Comparison of ENCODE assay signal across 8 mouse cellular contexts in genomic region chr1:56973593-56973950, GRCm38 (mm10). TPM values are rescaled to one million over a fixed set of nuclear protein-coding genes. Genes with fewer than 3 reads are reported as not detected.
DNase-seq lines count a peak whose midpoint lies in the region; ATAC-seq and TF ChIP-seq lines count a peak whose summit lies in the region.

No protein-coding gene starts in this region.

- H3K4me1 ChIP-seq in kidney, postnatal 0 days (replicated peaks; ENCODE audit: insufficient read depth, low read length): peaks cover 12% of the 10 kb centered on the region; the same call in 1 of the 2 replicates
- H3K4me1 ChIP-seq in embryonic facial prominence, embryonic 12.5 days: peaks cover 27% of the 10 kb centered on the region
- H3K4me1 ChIP-seq in intestine, embryonic 16.5 days (ENCODE audit: control insufficient read depth, insufficient read depth, low read length): 0 out of 2 replicates have a peak, but pooled peaks cover 14% of the 10 kb centered on the region

- under 1% methylated on average over 16 of the region's 16 CpGs for WGBS in kidney, postnatal 0 days
- under 1% methylated on average over 16 of the region's 16 CpGs for WGBS in embryonic facial prominence, embryonic 12.5 days
- WGBS in intestine, embryonic 16.5 days: 1% methylated on average over 16 of the region's 16 CpGs

- no peak overlapping the region for H3K9ac ChIP-seq in kidney, postnatal 0 days (ENCODE audit: low read depth, low read length)
- H3K9ac ChIP-seq in embryonic facial prominence, embryonic 12.5 days: peak overlapping the region; percentile 91
- peak overlapping the region; percentile 85 for H3K9ac ChIP-seq in intestine, embryonic 16.5 days (ENCODE audit: low read depth, low read length)

- no peaks in the 10 kb centered on the region for H3K9me3 ChIP-seq in kidney, postnatal 0 days (replicated peaks; ENCODE audit: low read length)
- H3K9me3 ChIP-seq in embryonic facial prominence, embryonic 12.5 days: no peaks in the 10 kb centered on the region
- no peaks in the 10 kb centered on the region for H3K9me3 ChIP-seq in intestine, embryonic 16.5 days (ENCODE audit: control insufficient read depth, low read length)

- peak overlapping the region; percentile 95 for H3K4me2 ChIP-seq in kidney, postnatal 0 days (ENCODE audit: low read length)
- peak overlapping the region; percentile 82 for H3K4me2 ChIP-seq in embryonic facial prominence, embryonic 12.5 days (replicated peaks)
- H3K4me2 ChIP-seq in intestine, embryonic 16.5 days (ENCODE audit: low read depth, low read length): peak overlapping the region; percentile 93
- H3K4me2 ChIP-seq in myocyte (ENCODE audit: low read depth): peak overlapping the region; percentile 92

- peak overlapping the region; percentile 85; the same call in 1 of the 2 replicates for H3K27ac ChIP-seq in kidney, postnatal 0 days
- H3K27ac ChIP-seq in embryonic facial prominence, embryonic 12.5 days: peak overlapping the region; percentile 97
- H3K27ac ChIP-seq in intestine, embryonic 16.5 days (ENCODE audit: low read length): peak overlapping the region; percentile 90; the same call in 1 of the 2 replicates

- peaks cover 13% of the 10 kb centered on the region for H3K79me2 ChIP-seq in myocyte (ENCODE audit: control insufficient read depth, insufficient read depth)

- H3K4me3 ChIP-seq in kidney, postnatal 0 days (replicated peaks; ENCODE audit: low read depth, low read length): peak overlapping the region; percentile 62
- peak overlapping the region; percentile 80 for H3K4me3 ChIP-seq in embryonic facial prominence, embryonic 12.5 days
- peak overlapping the region; percentile 87 for H3K4me3 ChIP-seq in intestine, embryonic 16.5 days (ENCODE audit: low read length)
- H3K4me3 ChIP-seq in myocyte: peak overlapping the region; percentile 75

- peaks cover 44% of the 10 kb centered on the region for H3K27me3 ChIP-seq in kidney, postnatal 0 days (ENCODE audit: insufficient read depth, low read length)
- H3K27me3 ChIP-seq in embryonic facial prominence, embryonic 12.5 days: peaks cover 55% of the 10 kb centered on the region
- peaks cover 32% of the 10 kb centered on the region for H3K27me3 ChIP-seq in intestine, embryonic 16.5 days (replicated peaks; ENCODE audit: control insufficient read depth, insufficient read depth, low read length)
- H3K27me3 ChIP-seq in myocyte (ENCODE audit: control insufficient read depth, insufficient read depth, insufficient read length): no peaks in the 10 kb centered on the region

- peak overlapping the region; percentile 82 for H3ac ChIP-seq in myocyte (ENCODE audit: control insufficient read depth, insufficient read length)

- no peak for DNase-seq in kidney, postnatal 0 days (ENCODE audit: low spot score)
- DNase-seq in kidney, postnatal 10 days: no peak
- DNase-seq in adrenal gland, postnatal 4 days (ENCODE audit: low spot score in 2 of 2): no peak
- no peak for DNase-seq in gastrocnemius, postnatal 10 days
- DNase-seq in thymus, postnatal 14 days: no peak

- no peak for TF ChIP-seq CTCF in kidney, postnatal 0 days (IDR thresholded peaks at IDR 0.05; ENCODE audit: low read depth)

- no peaks in the 10 kb centered on the region for H3K36me3 ChIP-seq in kidney, postnatal 0 days (ENCODE audit: insufficient read depth, low read length)
- no peaks in the 10 kb centered on the region for H3K36me3 ChIP-seq in embryonic facial prominence, embryonic 12.5 days
- H3K36me3 ChIP-seq in intestine, embryonic 16.5 days (ENCODE audit: control insufficient read depth, insufficient read depth, low read length): no peaks in the 10 kb centered on the region
- no peaks in the 10 kb centered on the region for H3K36me3 ChIP-seq in myocyte (ENCODE audit: control insufficient read depth, insufficient read depth)

- TF ChIP-seq POLR2A in myocyte (IDR thresholded peaks at IDR 0.05; ENCODE audit: insufficient read length, low read depth): no peak

- ATAC-seq in kidney, postnatal 0 days (replicated peaks; ENCODE audit: low FRiP score, low read depth): no peak; the same call in 1 of the 2 replicates
- ATAC-seq in embryonic facial prominence, embryonic 12.5 days (ENCODE audit: insufficient number of reproducible peaks, insufficient read depth, low FRiP score, low TSS enrichment): no peak
- ATAC-seq in intestine, embryonic 16.5 days: no peak

TF ChIP-seq in myocyte, 11 proteins besides CTCF, POLR2A, EP300 and RAD21:
- TF ChIP-seq CEBPB (IDR thresholded peaks at IDR 0.05; ENCODE audit: insufficient read depth, poor library complexity, severe bottlenecking) (no peak), MYOD1 (IDR thresholded peaks at IDR 0.05; ENCODE audit: control insufficient read depth in 1 of 3, insufficient read length in 2 of 3, low read depth in 2 of 3) (no peak), SRF (IDR thresholded peaks at IDR 0.05; ENCODE audit: control insufficient read depth, insufficient read length, low read depth) (no peak), POLR2AphosphoS2 (IDR thresholded peaks at IDR 0.05; ENCODE audit: insufficient read length, low read depth) (no peak), E2F4 (IDR thresholded peaks at IDR 0.05; ENCODE audit: insufficient read depth) (no peak), TCF3 (IDR thresholded peaks at IDR 0.05; ENCODE audit: insufficient read length, low read depth) (no peak), MYOG (IDR thresholded peaks at IDR 0.05; ENCODE audit: control insufficient read depth in 1 of 3, insufficient read depth in 1 of 3, insufficient read length in 2 of 3, low read depth in 2 of 3) (no peak), MAX (IDR thresholded peaks at IDR 0.05; ENCODE audit: low read depth) (no peak), REST (IDR thresholded peaks at IDR 0.05; ENCODE audit: insufficient read depth, insufficient read length) (no peak), USF1 (IDR thresholded peaks at IDR 0.05; ENCODE audit: low read depth) (no peak), TCF12 (IDR thresholded peaks at IDR 0.05; ENCODE audit: insufficient read depth, poor library complexity, severe bottlenecking) (no peak)
TF ChIP-seq in myocyte: peak in this region for 0.

RNA-seq across cellular contexts. Expression of gene Satb2, which starts 4.9 kb away (rescaled TPM):
- 2.2 and 2.8 TPM in 2 replicates for polyA plus RNA-seq in kidney, postnatal 0 days (2015; fragmentation: Nextera tagmentation; extraction: Ambion mirVana)
- polyA plus RNA-seq in embryonic facial prominence, embryonic 12.5 days (2016; fragmentation: Nextera tagmentation; extraction: Ambion mirVana): 18.9 and 22.2 TPM in 2 replicates
- 2.1 and 2.6 TPM in 2 replicates for polyA plus RNA-seq in intestine, embryonic 16.5 days (2015; fragmentation: Nextera tagmentation; extraction: Ambion mirVana)
- 1.8 TPM for polyA plus RNA-seq in myocyte (2012; fragmentation: generic; extraction: Trizol)
- 1 to 10 TPM; 2.6 to 3.2 TPM for total RNA-seq in adrenal gland, postnatal 4 days (2021)
- total RNA-seq in gastrocnemius, postnatal 10 days (2021): 1 to 10 TPM in 1 of 2 experiments, under 1 TPM in 1; 0.63 to 9.2 TPM
